Mouse (Mus musculus): ENCODE results near the gene Tbcb. TPM values are rescaled to one million over a fixed set of nuclear protein-coding genes. Genes with fewer than 3 reads are reported as not detected.
"Not testable (repeated sequence)": the region's sequence is repeated elsewhere in the genome, so short reads cannot be mapped to it uniquely, and the experiment has no call there.

Gene Tbcb
- polyA plus RNA-seq, 1 experiment from 2014 or later = 274 TPM

DNA sequence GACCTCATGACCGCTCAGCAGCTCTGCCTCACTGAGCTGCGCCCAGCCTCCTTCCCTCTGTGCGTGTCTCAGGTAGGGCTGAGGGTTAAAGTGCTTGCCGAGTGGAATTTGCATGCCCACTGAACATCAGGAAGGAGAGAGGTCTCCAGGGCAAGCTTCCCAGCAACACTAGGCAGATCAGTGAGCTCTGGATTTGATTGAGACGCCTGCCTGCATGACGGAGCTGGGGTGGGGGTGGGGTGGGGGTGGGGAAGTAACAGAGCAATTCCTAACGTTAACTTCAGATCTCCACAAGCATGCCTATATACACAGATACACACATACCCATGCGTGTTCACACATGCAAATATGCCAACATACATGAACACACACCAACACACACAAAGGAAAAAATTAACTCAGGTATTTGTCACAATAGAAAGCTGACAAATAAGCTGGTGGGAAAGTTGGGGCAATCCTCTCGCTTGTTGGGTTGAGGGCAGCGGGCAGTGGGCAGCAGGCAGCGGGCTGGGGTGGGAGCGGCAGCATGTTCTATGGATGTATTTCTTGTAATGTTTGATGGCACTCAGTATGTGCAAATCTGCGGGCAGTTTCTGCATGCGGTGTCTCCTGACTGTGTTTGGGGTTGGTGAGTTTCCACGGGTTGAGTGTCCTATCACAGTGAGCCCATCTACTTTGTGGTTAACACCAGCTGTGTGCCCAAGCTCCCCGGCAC lies 12.6 kb downstream of the Tbcb start:
- Histone ChIP-seq H3K27ac (replicated peaks) (peak overlapping the region; percentile 83), H3K4me3 (peak overlapping the region; percentile 61), H3K9me3 (replicated peaks) (no peaks in the 10 kb centered on the region), H3K36me3 (peaks cover 24% of the 10 kb centered on the region), H3K27me3 (ENCODE audit: low read depth, poor library complexity, severe bottlenecking) (no peaks in the 10 kb centered on the region), H3K4me1 (peaks cover 24% of the 10 kb centered on the region)
- WGBS = 7% methylated on average over 16 of the region's 16 CpGs
- DNase-seq (ENCODE audit: low spot score) = peak; percentile 72

GRCm38 (mm10) chr7:30217277-30217676 lies 14.8 kb downstream of the Tbcb start:
- Histone ChIP-seq H3K27me3 (ENCODE audit: low read depth, poor library complexity, severe bottlenecking) (no peaks in the 10 kb centered on the region), H3K9me3 (replicated peaks) (0 out of 2 replicates have a peak, but pooled peaks cover 3% of the 10 kb centered on the region), H3K4me1 (peaks cover 24% of the 10 kb centered on the region), H3K4me3 (no peak overlapping the region), H3K36me3 (peaks cover 3% of the 10 kb centered on the region), H3K27ac (replicated peaks) (no peak overlapping the region)
- 75% methylated on average over 2 of the region's 2 CpGs for WGBS
- DNase-seq (ENCODE audit: low spot score) = no peak

DNA sequence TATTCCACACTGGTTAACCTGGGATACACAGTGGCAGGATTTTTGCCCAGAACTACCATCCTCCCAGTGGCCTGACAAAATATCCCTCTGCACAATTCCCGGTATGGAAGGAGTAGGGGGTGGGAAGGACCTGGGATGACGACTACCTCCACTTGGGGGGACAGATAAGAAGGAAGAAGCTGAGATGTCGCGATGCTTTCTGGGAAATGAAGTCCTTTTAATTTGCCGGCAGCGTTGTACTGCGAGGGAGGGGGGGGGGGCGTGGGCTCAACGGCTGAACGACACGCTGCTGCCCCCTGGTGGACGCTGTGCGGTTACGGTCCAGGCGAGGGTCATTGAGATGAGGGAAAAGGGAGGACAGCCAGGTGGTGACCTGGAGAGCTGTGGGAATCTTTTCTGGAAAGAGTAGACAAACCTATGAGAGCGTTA lies 15.3 kb downstream of the Tbcb start:
- Histone ChIP-seq H3K27ac (replicated peaks) (peak overlapping the region; percentile 75), H3K4me3 (peak overlapping the region; percentile 34)
- WGBS = 2% methylated on average over 16 of the region's 16 CpGs

GRCm38 (mm10) chr7:30215875-30216274 lies 16.2 kb downstream of the Tbcb start:
- DNase-seq (ENCODE audit: low spot score) = no peak

More for the DNA sequence above, 15.3 kb downstream of the Tbcb start:
- H3K4me1 ChIP-seq = peaks cover 24% of the 10 kb centered on the region
- DNase-seq (ENCODE audit: low spot score) = peak; percentile 89
- H3K9me3 ChIP-seq (replicated peaks) = 0 out of 2 replicates have a peak, but pooled peaks cover 3% of the 10 kb centered on the region
- no peaks in the 10 kb centered on the region for H3K27me3 ChIP-seq (ENCODE audit: low read depth, poor library complexity, severe bottlenecking)
- no peaks in the 10 kb centered on the region for H3K36me3 ChIP-seq

GRCm38 (mm10) chr7:30213881-30214280 lies 18.2 kb downstream of the Tbcb start:
- Histone ChIP-seq H3K9me3 (replicated peaks) (0 out of 2 replicates have a peak, but pooled peaks cover 3% of the 10 kb centered on the region), H3K27ac (replicated peaks) (no peak overlapping the region), H3K36me3 (no peaks in the 10 kb centered on the region), H3K27me3 (ENCODE audit: low read depth, poor library complexity, severe bottlenecking) (no peaks in the 10 kb centered on the region), H3K4me1 (peaks cover 9% of the 10 kb centered on the region), H3K4me3 (no peak overlapping the region)
- no peak for DNase-seq (ENCODE audit: low spot score)
- 95% methylated on average over 3 of the region's 3 CpGs for WGBS

More at GRCm38 (mm10) chr7:30215875-30216274, 16.2 kb downstream of the Tbcb start:
- 0 out of 2 replicates have a peak, but pooled peaks cover 3% of the 10 kb centered on the region for H3K9me3 ChIP-seq (replicated peaks)
- H3K27ac ChIP-seq (replicated peaks) = no peak overlapping the region
- WGBS = 80% methylated on average over 3 of the region's 3 CpGs
- H3K4me3 ChIP-seq = no peak overlapping the region
- peaks cover 24% of the 10 kb centered on the region for H3K4me1 ChIP-seq
- no peaks in the 10 kb centered on the region for H3K27me3 ChIP-seq (ENCODE audit: low read depth, poor library complexity, severe bottlenecking)
- no peaks in the 10 kb centered on the region for H3K36me3 ChIP-seq

DNA sequence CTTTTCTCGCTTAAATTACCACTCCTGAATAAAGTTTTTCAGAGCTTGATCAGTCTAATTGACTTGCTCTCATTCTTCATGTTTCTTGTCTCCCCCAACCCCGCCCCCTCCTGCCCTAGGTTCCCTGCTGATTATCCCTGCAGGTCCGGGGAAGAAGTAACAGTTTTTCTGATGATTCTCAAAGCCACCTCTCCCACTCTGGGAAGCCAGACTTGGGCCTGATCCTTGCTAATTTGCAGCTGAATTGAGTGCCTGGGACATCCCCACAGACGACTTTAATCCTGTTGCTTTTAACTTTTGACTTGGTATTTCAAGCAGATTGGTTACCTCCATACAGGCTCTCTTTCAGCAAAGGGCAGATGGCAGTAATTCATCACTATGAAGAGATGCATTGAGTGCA lies 21.0 kb downstream of the Tbcb start:
- Histone ChIP-seq H3K4me1 (no peaks in the 10 kb centered on the region), H3K9me3 (replicated peaks) (0 out of 2 replicates have a peak, but pooled peaks cover 3% of the 10 kb centered on the region), H3K27ac (replicated peaks) (no peak overlapping the region), H3K36me3 (no peaks in the 10 kb centered on the region), H3K27me3 (ENCODE audit: low read depth, poor library complexity, severe bottlenecking) (no peaks in the 10 kb centered on the region), H3K4me3 (no peak overlapping the region)
- DNase-seq (ENCODE audit: low spot score) = no peak
- 32% methylated on average over 4 of the region's 4 CpGs for WGBS

GRCm38 (mm10) chr7:30206364-30206763 lies 25.7 kb downstream of the Tbcb start:
- H3K9me3 ChIP-seq (replicated peaks); H3K4me1 ChIP-seq; H3K4me3 ChIP-seq; H3K36me3 ChIP-seq; H3K27me3 ChIP-seq (ENCODE audit: low read depth, poor library complexity, severe bottlenecking); DNase-seq (ENCODE audit: low spot score); H3K27ac ChIP-seq (replicated peaks): not testable (repeated sequence)
- WGBS = 68% methylated on average over 5 of the region's 5 CpGs

- no peaks in the 10 kb centered on the region for H3K9me3 ChIP-seq (replicated peaks)
- no peaks in the 10 kb centered on the region for H3K36me3 ChIP-seq
- peak; percentile 55 for DNase-seq (ENCODE audit: low spot score)
- H3K4me3 ChIP-seq = no peak overlapping the region
- H3K4me1 ChIP-seq = peaks cover 9% of the 10 kb centered on the region
- no peak overlapping the region for H3K27ac ChIP-seq (replicated peaks)
- 9% methylated on average over 2 of the region's 2 CpGs for WGBS
- H3K27me3 ChIP-seq (ENCODE audit: low read depth, poor library complexity, severe bottlenecking) = no peaks in the 10 kb centered on the region
Observed at GRCm38 (mm10) chr7:30205383-30205782, 26.7 kb downstream of the Tbcb start.

DNA sequence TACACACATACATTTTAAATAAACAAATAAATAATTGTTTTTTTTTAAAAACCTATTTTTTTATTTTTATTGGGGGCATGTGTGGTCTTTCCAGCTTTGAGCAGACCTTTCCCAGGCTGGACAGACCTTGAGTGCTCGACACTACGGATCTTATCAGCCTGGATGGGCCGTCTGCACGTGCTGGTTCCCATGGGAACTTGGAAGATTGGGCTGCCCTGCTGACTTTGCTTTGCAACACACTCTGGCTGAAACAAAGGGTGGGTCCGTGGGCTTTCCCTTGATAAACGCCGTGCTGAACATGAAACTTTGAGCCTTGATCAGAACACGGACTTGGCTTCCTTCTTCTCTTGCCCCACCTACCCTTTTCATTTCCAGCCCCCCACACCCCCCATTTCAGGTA lies 27.7 kb downstream of the Tbcb start:
- peaks cover 9% of the 10 kb centered on the region for H3K4me1 ChIP-seq
- no peaks in the 10 kb centered on the region for H3K9me3 ChIP-seq (replicated peaks)
- no peak for DNase-seq (ENCODE audit: low spot score)
- H3K4me3 ChIP-seq = no peak overlapping the region
- 41% methylated on average over 8 of the region's 8 CpGs for WGBS
- H3K27ac ChIP-seq (replicated peaks) = no peak overlapping the region
- no peaks in the 10 kb centered on the region for H3K27me3 ChIP-seq (ENCODE audit: low read depth, poor library complexity, severe bottlenecking)
- H3K36me3 ChIP-seq = no peaks in the 10 kb centered on the region

- H3K27ac ChIP-seq (replicated peaks) = no peak overlapping the region
- no peak overlapping the region for H3K4me3 ChIP-seq
- no peaks in the 10 kb centered on the region for H3K36me3 ChIP-seq
- DNase-seq (ENCODE audit: low spot score) = no peak
- no peaks in the 10 kb centered on the region for H3K9me3 ChIP-seq (replicated peaks)
- WGBS = 84% methylated on average over 11 of the region's 11 CpGs
- H3K27me3 ChIP-seq (ENCODE audit: low read depth, poor library complexity, severe bottlenecking) = no peaks in the 10 kb centered on the region
- peaks cover 9% of the 10 kb centered on the region for H3K4me1 ChIP-seq
Observed at GRCm38 (mm10) chr7:30202895-30203690, 29.0 kb downstream of the Tbcb start.

- WGBS = 89% methylated on average over 5 of the region's 5 CpGs
- H3K36me3 ChIP-seq; H3K4me3 ChIP-seq; H3K9me3 ChIP-seq (replicated peaks); H3K27ac ChIP-seq (replicated peaks); H3K4me1 ChIP-seq; DNase-seq (ENCODE audit: low spot score); H3K27me3 ChIP-seq (ENCODE audit: low read depth, poor library complexity, severe bottlenecking): not testable (repeated sequence)
Observed at GRCm38 (mm10) chr7:30200661-30201060, 31.4 kb downstream of the Tbcb start.

GRCm38 (mm10) chr7:30200200-30200599 lies 31.9 kb downstream of the Tbcb start:
- Histone ChIP-seq H3K9me3 (replicated peaks) (no peaks in the 10 kb centered on the region), H3K4me3 (no peak overlapping the region), H3K27me3 (ENCODE audit: low read depth, poor library complexity, severe bottlenecking) (no peaks in the 10 kb centered on the region), H3K4me1 (peaks cover 14% of the 10 kb centered on the region), H3K27ac (replicated peaks) (no peak overlapping the region), H3K36me3 (no peaks in the 10 kb centered on the region)
- 81% methylated on average over 5 of the region's 5 CpGs for WGBS
- DNase-seq (ENCODE audit: low spot score) = no peak

Data from midbrain, embryonic 10.5 days (tissue).